8 mouse cellular contexts compared by ENCODE assay signal in genomic region chr7:127775837-127776236, GRCm38 (mm10). TPM values are rescaled to one million over a fixed set of nuclear protein-coding genes. Genes with fewer than 3 reads are reported as not detected.
DNase-seq lines count a peak whose midpoint lies in the region; ATAC-seq and TF ChIP-seq lines count a peak whose summit lies in the region.
"Not testable (repeated sequence)": the region's sequence is repeated elsewhere in the genome, so short reads cannot be mapped to it uniquely, and the experiment has no call there.
"Had no signal": no experiment of that assay in that cellular context is flagged by ENCODE, and none has a peak within 500 bp of the region (broad histone marks: within the 10 kb centered on the region; RNA-seq: fewer than 3 reads in every experiment).

No protein-coding gene starts in this region.

- not testable (repeated sequence) for H3K9me3 ChIP-seq in forebrain, embryonic 14.5 days (replicated peaks; ENCODE audit: control insufficient read depth, low read length); heart, postnatal 0 days (replicated peaks; ENCODE audit: control insufficient read depth, low read length); neural tube, embryonic 13.5 days

- peak overlapping the region; percentile 82 for H3K4me2 ChIP-seq in forebrain, embryonic 14.5 days (ENCODE audit: low read length)
- H3K4me2 ChIP-seq in heart, postnatal 0 days (ENCODE audit: low read depth, low read length), result peak overlapping the region; percentile 68
- peak overlapping the region; percentile 91 for H3K4me2 ChIP-seq in neural tube, embryonic 13.5 days

- TF ChIP-seq EP300 in heart, postnatal 0 days (IDR thresholded peaks at IDR 0.05; ENCODE audit: low read depth), result not testable (repeated sequence)

- peak overlapping the region; percentile 90 for H3K9ac ChIP-seq in forebrain, embryonic 14.5 days (ENCODE audit: low read length)
- H3K9ac ChIP-seq in heart, postnatal 0 days (replicated peaks; ENCODE audit: low read depth, low read length), result peak overlapping the region; percentile 94; the same call in 1 of the 2 replicates
- H3K9ac ChIP-seq in liver, adult 2 months (ENCODE audit: low read depth, low read length), result peak overlapping the region; percentile 66
- peak overlapping the region; percentile 94 for H3K9ac ChIP-seq in neural tube, embryonic 13.5 days

- DNase-seq in forebrain, embryonic 14.5 days (ENCODE audit: low spot score); heart, postnatal 0 days (ENCODE audit: low spot score); kidney, adult 2 months; liver, adult 2 months (ENCODE audit: extremely low read depth, low read depth, low spot score): not testable (repeated sequence)

- not testable (repeated sequence) for ATAC-seq in forebrain, embryonic 14.5 days; heart, postnatal 0 days (ENCODE audit: insufficient read depth, low read depth); neural tube, embryonic 13.5 days (ENCODE audit: low read depth)

- H3K36me3 ChIP-seq in forebrain, embryonic 14.5 days (ENCODE audit: control insufficient read depth, insufficient read depth, low read length), result peaks cover 24% of the 10 kb centered on the region
- peaks cover 22% of the 10 kb centered on the region for H3K36me3 ChIP-seq in heart, postnatal 0 days (replicated peaks; ENCODE audit: control insufficient read depth, insufficient read depth, low read length)
- not testable (repeated sequence) for H3K36me3 ChIP-seq in kidney, adult 2 months (ENCODE audit: control insufficient read depth, insufficient read depth, low read length); macrophage (ENCODE audit: inconsistent target)
- H3K36me3 ChIP-seq in liver, adult 2 months (ENCODE audit: control insufficient read depth, insufficient read depth, low read length), result peaks cover 14% of the 10 kb centered on the region
- H3K36me3 ChIP-seq in neural tube, embryonic 13.5 days, result peaks cover 19% of the 10 kb centered on the region

- H3K79me2 ChIP-seq in liver, adult 2 months (ENCODE audit: control insufficient read depth, insufficient read depth, low read length), result not testable (repeated sequence)
- H3K79me2 ChIP-seq in macrophage (ENCODE audit: inconsistent target), result peaks cover 26% of the 10 kb centered on the region

- not testable (repeated sequence) for H3K27me3 ChIP-seq in forebrain, embryonic 14.5 days (replicated peaks; ENCODE audit: control insufficient read depth, insufficient read depth, low read length); heart, postnatal 0 days (ENCODE audit: control insufficient read depth, insufficient read depth, low read length); kidney, adult 2 months (replicated peaks; ENCODE audit: control insufficient read depth, insufficient read depth, low read length); liver, adult 2 months (ENCODE audit: control insufficient read depth, insufficient read depth, low read length); neural tube, embryonic 13.5 days

- 77% methylated on average over 7 of the region's 7 CpGs for WGBS in forebrain, embryonic 14.5 days
- WGBS in heart, postnatal 0 days, result 70% methylated on average over 7 of the region's 7 CpGs
- WGBS in kidney, adult 2 months, result 65% methylated on average over 7 of the region's 7 CpGs
- WGBS in liver, adult 2 months, result 68% methylated on average over 7 of the region's 7 CpGs
- 67% methylated on average over 7 of the region's 7 CpGs for WGBS in macrophage (ENCODE audit: missing documents)
- WGBS in neural tube, embryonic 13.5 days, result 78% methylated on average over 7 of the region's 7 CpGs

- not testable (repeated sequence) for TF ChIP-seq POLR2A in cortical plate, adult 2 months (IDR thresholded peaks at IDR 0.05; ENCODE audit: extremely low read depth, insufficient read depth, low read length); kidney, adult 2 months (IDR thresholded peaks at IDR 0.05; ENCODE audit: low read depth, low read length); liver, adult 2 months (IDR thresholded peaks at IDR 0.05; ENCODE audit: extremely low read depth, insufficient read depth, low read length)

- peak overlapping the region; percentile 99; the same call in 1 of the 2 replicates for H3K27ac ChIP-seq in cortical plate, adult 2 months (ENCODE audit: insufficient read depth, low read length)
- peak overlapping the region; percentile 96; the same call in 1 of the 2 replicates for H3K27ac ChIP-seq in forebrain, embryonic 14.5 days (ENCODE audit: low read depth, low read length)
- H3K27ac ChIP-seq in heart, postnatal 0 days (ENCODE audit: low read depth), result peak overlapping the region; percentile 96
- H3K27ac ChIP-seq in kidney, adult 2 months (ENCODE audit: insufficient read depth, low read depth, low read length), result peak overlapping the region; percentile 100
- not testable (repeated sequence) for H3K27ac ChIP-seq in liver, adult 2 months (replicated peaks; ENCODE audit: insufficient read depth, low read depth, low read length)
- peak overlapping the region; percentile 98 for H3K27ac ChIP-seq in macrophage
- H3K27ac ChIP-seq in neural tube, embryonic 13.5 days (replicated peaks), result peak overlapping the region; percentile 95

- not testable (repeated sequence) for H3K4me1 ChIP-seq in cortical plate, adult 2 months (ENCODE audit: control insufficient read depth, insufficient read depth, low read length); heart, postnatal 0 days (ENCODE audit: control insufficient read depth, insufficient read depth); kidney, adult 2 months (ENCODE audit: control insufficient read depth, insufficient read depth, low read length)
- peaks cover 11% of the 10 kb centered on the region for H3K4me1 ChIP-seq in forebrain, embryonic 14.5 days (ENCODE audit: control insufficient read depth, insufficient read depth, low read length)
- peaks cover 14% of the 10 kb centered on the region; the same call in 1 of the 2 replicates for H3K4me1 ChIP-seq in liver, adult 2 months (ENCODE audit: control insufficient read depth, insufficient read depth, low read length)
- peaks cover 25% of the 10 kb centered on the region for H3K4me1 ChIP-seq in neural tube, embryonic 13.5 days (replicated peaks)

- H3K4me3 ChIP-seq in cortical plate, adult 2 months (ENCODE audit: insufficient read depth, low read length), result peak overlapping the region; percentile 91
- H3K4me3 ChIP-seq in forebrain, embryonic 14.5 days (ENCODE audit: low read depth, low read length), result peak overlapping the region; percentile 96
- peak overlapping the region; percentile 89 for H3K4me3 ChIP-seq in heart, postnatal 0 days (ENCODE audit: low read depth, low read length)
- peak overlapping the region; percentile 90 for H3K4me3 ChIP-seq in kidney, adult 2 months (ENCODE audit: insufficient read depth, low read depth, low read length)
- H3K4me3 ChIP-seq in liver, adult 2 months (ENCODE audit: insufficient read depth, low read depth, low read length), result peak overlapping the region; percentile 97; the same call in 1 of the 2 replicates
- H3K4me3 ChIP-seq in macrophage (ENCODE audit: inconsistent target), result peak overlapping the region; percentile 76
- peak overlapping the region; percentile 89 for H3K4me3 ChIP-seq in neural tube, embryonic 13.5 days

- TF ChIP-seq CTCF in cortical plate, adult 2 months (IDR thresholded peaks at IDR 0.05; ENCODE audit: extremely low read depth, insufficient read depth, low read length); heart, postnatal 0 days (IDR thresholded peaks at IDR 0.05; ENCODE audit: low read depth); kidney, adult 2 months (conservative IDR thresholded peaks at IDR 0.05; ENCODE audit: insufficient read depth, insufficient read length, low read depth, low read length); liver, adult 2 months (IDR thresholded peaks at IDR 0.05; ENCODE audit: low read depth, low read length): not testable (repeated sequence)

RNA-seq across cellular contexts. Expression of gene Setd1a, which starts 0.6 kb away (rescaled TPM):
- 15.7 and 16.4 TPM in 2 replicates for polyA plus RNA-seq in cortical plate, adult 2 months (2012; rRNA removed)
- 17.0 and 18.0 TPM in 2 replicates for polyA plus RNA-seq in forebrain, embryonic 14.5 days (2014; fragmentation: Nextera tagmentation; extraction: Ambion mirVana)
- total RNA-seq in heart, postnatal 0 days (2014; rRNA removed; ENCODE audit: low replicate concordance), result 7.5 and 14.4 TPM in 2 replicates
- polyA plus RNA-seq in heart, postnatal 0 days (2015; fragmentation: Nextera tagmentation; extraction: Ambion mirVana), result 6.0 and 7.6 TPM in 2 replicates
- polyA plus RNA-seq in kidney, adult 2 months (2012; rRNA removed), result 8.8 and 10.9 TPM in 2 replicates
- 2.6 and 5.4 TPM in 2 replicates for total RNA-seq in liver, adult 2 months (2014; rRNA removed)
- polyA plus RNA-seq in liver, adult 2 months (2012; rRNA removed), result 5.5 and 7.8 TPM in 2 replicates
- 10 to 100 TPM; 26.9 to 77.9 (median 54.2) TPM for total RNA-seq in macrophage (2018; cell fraction: chromatin; rRNA removed)
- 10 to 100 TPM in 24 of 26 experiments, 1 to 10 TPM in 2; 9.5 to 20.2 (median 15.4) TPM for total RNA-seq in macrophage (2018; cell fraction: cytosol; rRNA removed)
- 10 to 100 TPM; 18.5 to 54.6 (median 32.5) TPM for total RNA-seq in macrophage (2018; cell fraction: nucleus; rRNA removed)
- 11.6 to 14.1 TPM (median 12.7 TPM) in 3 replicates for polyA plus RNA-seq in macrophage (2018)
- 19.0 and 20.9 TPM in 2 replicates for polyA plus RNA-seq in neural tube, embryonic 13.5 days (2015; fragmentation: Nextera tagmentation; extraction: Ambion mirVana)

RNA-seq across cellular contexts. Expression of gene Orai3, which starts 6.2 kb away (rescaled TPM):
- 24.6 and 25.0 TPM in 2 replicates for polyA plus RNA-seq in cortical plate, adult 2 months (2012; rRNA removed)
- polyA plus RNA-seq in forebrain, embryonic 14.5 days (2014; fragmentation: Nextera tagmentation; extraction: Ambion mirVana), result 3.3 and 4.2 TPM in 2 replicates
- total RNA-seq in heart, postnatal 0 days (2014; rRNA removed; ENCODE audit: low replicate concordance), result 31.8 and 38.9 TPM in 2 replicates
- polyA plus RNA-seq in heart, postnatal 0 days (2015; fragmentation: Nextera tagmentation; extraction: Ambion mirVana), result 17.3 and 17.6 TPM in 2 replicates
- 28.2 and 34.6 TPM in 2 replicates for polyA plus RNA-seq in kidney, adult 2 months (2012; rRNA removed)
- 10.2 and 14.7 TPM in 2 replicates for total RNA-seq in liver, adult 2 months (2014; rRNA removed)
- polyA plus RNA-seq in liver, adult 2 months (2012; rRNA removed), result 21.1 and 26.6 TPM in 2 replicates
- 10 to 100 TPM in 13 of 26 experiments, 1 to 10 TPM in 13; 5.6 to 18.7 (median 9.6) TPM for total RNA-seq in macrophage (2018; cell fraction: chromatin; rRNA removed)
- total RNA-seq in macrophage (2018; cell fraction: cytosol; rRNA removed), result 10 to 100 TPM; 20.7 to 47.9 (median 36.3) TPM
- total RNA-seq in macrophage (2018; cell fraction: nucleus; rRNA removed), result 10 to 100 TPM in 25 of 26 experiments, 1 to 10 TPM in 1; 10.0 to 33.8 (median 19.3) TPM
- 31.3 to 38.6 TPM (median 33.4 TPM) in 3 replicates for polyA plus RNA-seq in macrophage (2018)
- 9.7 and 9.9 TPM in 2 replicates for polyA plus RNA-seq in neural tube, embryonic 13.5 days (2015; fragmentation: Nextera tagmentation; extraction: Ambion mirVana)

RNA-seq across cellular contexts. Expression of gene Gm49388, which starts 9.6 kb away (rescaled TPM):
- polyA plus RNA-seq in cortical plate, adult 2 months (2012; rRNA removed), result not detected in 2 replicates
- polyA plus RNA-seq in forebrain, embryonic 14.5 days (2014; fragmentation: Nextera tagmentation; extraction: Ambion mirVana), result not detected in 2 replicates
- not detected in 2 replicates for total RNA-seq in heart, postnatal 0 days (2014; rRNA removed; ENCODE audit: low replicate concordance)
- polyA plus RNA-seq in heart, postnatal 0 days (2015; fragmentation: Nextera tagmentation; extraction: Ambion mirVana), result not detected in 2 replicates
- not detected in 2 replicates for polyA plus RNA-seq in kidney, adult 2 months (2012; rRNA removed)
- not detected in 2 replicates for total RNA-seq in liver, adult 2 months (2014; rRNA removed)
- not detected in 2 replicates for polyA plus RNA-seq in liver, adult 2 months (2012; rRNA removed)
- total RNA-seq in macrophage (2018; cell fraction: chromatin; rRNA removed), result 10 to 100 TPM in 1 of 26 experiments, 1 to 10 TPM in 9, under 1 TPM in 4, not detected in 12; 0.47 to 11.1 (median 2.4) TPM
- total RNA-seq in macrophage (2018; cell fraction: cytosol; rRNA removed), result 1 to 10 TPM in 24 of 26 experiments, under 1 TPM in 1, not detected in 1; 0.71 to 5.1 (median 2.8) TPM
- 1 to 10 TPM in 11 of 26 experiments, under 1 TPM in 1, not detected in 14; 0.84 to 8.0 (median 2.8) TPM for total RNA-seq in macrophage (2018; cell fraction: nucleus; rRNA removed)
- 0.49 to 3.2 TPM (median 0.57 TPM) in 3 replicates for polyA plus RNA-seq in macrophage (2018)
- polyA plus RNA-seq in neural tube, embryonic 13.5 days (2015; fragmentation: Nextera tagmentation; extraction: Ambion mirVana), result not detected in 2 replicates
- total RNA-seq: megakaryocyte progenitor cell, adult 5-6 weeks had no signal

RNA-seq across cellular contexts. Expression of gene Hsd3b7, which starts 24.6 kb away (rescaled TPM):
- 14.2 and 14.5 TPM in 2 replicates for polyA plus RNA-seq in cortical plate, adult 2 months (2012; rRNA removed)
- 6.9 and 9.7 TPM in 2 replicates for polyA plus RNA-seq in forebrain, embryonic 14.5 days (2014; fragmentation: Nextera tagmentation; extraction: Ambion mirVana)
- 36.1 and 47.4 TPM in 2 replicates for total RNA-seq in heart, postnatal 0 days (2014; rRNA removed; ENCODE audit: low replicate concordance)
- 23.3 and 27.4 TPM in 2 replicates for polyA plus RNA-seq in heart, postnatal 0 days (2015; fragmentation: Nextera tagmentation; extraction: Ambion mirVana)
- polyA plus RNA-seq in kidney, adult 2 months (2012; rRNA removed), result 45.0 and 49.3 TPM in 2 replicates
- 458 and 477 TPM in 2 replicates for total RNA-seq in liver, adult 2 months (2014; rRNA removed)
- 1,150 and 1,162 TPM in 2 replicates for polyA plus RNA-seq in liver, adult 2 months (2012; rRNA removed)
- total RNA-seq in macrophage (2018; cell fraction: chromatin; rRNA removed), result 100 to 1,000 TPM in 14 of 26 experiments, 10 to 100 TPM in 12; 57.9 to 161 (median 103) TPM
- 10 to 100 TPM; 25.1 to 48.5 (median 36.4) TPM for total RNA-seq in macrophage (2018; cell fraction: cytosol; rRNA removed)
- 100 to 1,000 TPM in 7 of 26 experiments, 10 to 100 TPM in 19; 46.6 to 154 (median 81.2) TPM for total RNA-seq in macrophage (2018; cell fraction: nucleus; rRNA removed)
- polyA plus RNA-seq in macrophage (2018), result 14.9 to 55.1 TPM (median 55.0 TPM) in 3 replicates
- 9.5 and 9.8 TPM in 2 replicates for polyA plus RNA-seq in neural tube, embryonic 13.5 days (2015; fragmentation: Nextera tagmentation; extraction: Ambion mirVana)

RNA-seq across cellular contexts. Expression of gene Fbxl19, which starts 31.5 kb away (rescaled TPM):
- polyA plus RNA-seq in cortical plate, adult 2 months (2012; rRNA removed), result 59.2 and 60.7 TPM in 2 replicates
- 7.2 and 7.8 TPM in 2 replicates for polyA plus RNA-seq in forebrain, embryonic 14.5 days (2014; fragmentation: Nextera tagmentation; extraction: Ambion mirVana)
- total RNA-seq in heart, postnatal 0 days (2014; rRNA removed; ENCODE audit: low replicate concordance), result 8.9 and 21.6 TPM in 2 replicates
- polyA plus RNA-seq in heart, postnatal 0 days (2015; fragmentation: Nextera tagmentation; extraction: Ambion mirVana), result 0.42 and 0.56 TPM in 2 replicates
- 14.6 and 20.8 TPM in 2 replicates for polyA plus RNA-seq in kidney, adult 2 months (2012; rRNA removed)
- total RNA-seq in liver, adult 2 months (2014; rRNA removed), result 1.9 and 2.4 TPM in 2 replicates
- 3.9 and 4.7 TPM in 2 replicates for polyA plus RNA-seq in liver, adult 2 months (2012; rRNA removed)
- total RNA-seq in macrophage (2018; cell fraction: chromatin; rRNA removed), result 10 to 100 TPM; 16.6 to 56.4 (median 42.0) TPM
- total RNA-seq in macrophage (2018; cell fraction: cytosol; rRNA removed), result 10 to 100 TPM in 15 of 26 experiments, 1 to 10 TPM in 11; 6.9 to 16.6 (median 11.3) TPM
- total RNA-seq in macrophage (2018; cell fraction: nucleus; rRNA removed), result 10 to 100 TPM; 12.2 to 39.3 (median 27.5) TPM
- 4.9 to 11.8 TPM (median 5.8 TPM) in 3 replicates for polyA plus RNA-seq in macrophage (2018)
- 8.0 and 8.8 TPM in 2 replicates for polyA plus RNA-seq in neural tube, embryonic 13.5 days (2015; fragmentation: Nextera tagmentation; extraction: Ambion mirVana)
